In genomic region chr2:148889331-148890010, GRCm38 (mm10) we compare ENCODE assay signal across 15 mouse cellular contexts. TPM values are rescaled to one million over a fixed set of nuclear protein-coding genes. Genes with fewer than 3 reads are reported as not detected.
DNase-seq lines count a peak whose midpoint lies in the region; ATAC-seq and TF ChIP-seq lines count a peak whose summit lies in the region.
"Had no signal": no experiment of that assay in that cellular context is flagged by ENCODE, and none has a peak within 500 bp of the region (broad histone marks: within the 10 kb centered on the region; RNA-seq: fewer than 3 reads in every experiment).

No protein-coding gene starts in this region.

- H3K4me1 ChIP-seq in heart, embryonic 13.5 days, result peaks cover 11% of the 10 kb centered on the region
- H3K4me1 ChIP-seq in forebrain, embryonic 10.5 days, result peaks cover 33% of the 10 kb centered on the region
- H3K4me1 ChIP-seq in hindbrain, embryonic 14.5 days (replicated peaks; ENCODE audit: control insufficient read depth, insufficient read depth, low read length), result no peaks in the 10 kb centered on the region
- no peaks in the 10 kb centered on the region for H3K4me1 ChIP-seq in neural tube, embryonic 12.5 days
- no peaks in the 10 kb centered on the region for H3K4me1 ChIP-seq in lung, postnatal 0 days (ENCODE audit: insufficient read depth, low read depth, low read length)
- H3K4me1 ChIP-seq: liver, embryonic 12.5 days had no signal

- H3K27ac ChIP-seq in heart, embryonic 13.5 days (replicated peaks), result peak overlapping the region; percentile 16; the same call in 1 of the 2 replicates
- H3K27ac ChIP-seq in forebrain, embryonic 10.5 days, result peak overlapping the region; percentile 87
- peak overlapping the region; percentile 77 for H3K27ac ChIP-seq in hindbrain, embryonic 14.5 days
- H3K27ac ChIP-seq in neural tube, embryonic 12.5 days, result no peak overlapping the region
- no peak overlapping the region for H3K27ac ChIP-seq in lung, postnatal 0 days (ENCODE audit: low read length)
- H3K27ac ChIP-seq: liver, embryonic 12.5 days had no signal

- TF ChIP-seq CTCF in lung, postnatal 0 days (IDR thresholded peaks at IDR 0.05), result no peak

- H3K4me2 ChIP-seq in heart, embryonic 13.5 days, result no peak overlapping the region
- no peak overlapping the region for H3K4me2 ChIP-seq in hindbrain, embryonic 14.5 days (replicated peaks)
- H3K4me2 ChIP-seq in neural tube, embryonic 12.5 days (replicated peaks), result no peak overlapping the region
- no peak overlapping the region for H3K4me2 ChIP-seq in lung, postnatal 0 days (replicated peaks; ENCODE audit: low read depth, low read length)
- H3K4me2 ChIP-seq: liver, embryonic 12.5 days had no signal

- intact Hi-C loops in heart, postnatal 10 days (cut with DNase I), result no loop called here

- H3K9ac ChIP-seq in heart, embryonic 13.5 days, result no peak overlapping the region
- H3K9ac ChIP-seq in hindbrain, embryonic 14.5 days, result no peak overlapping the region
- no peak overlapping the region for H3K9ac ChIP-seq in neural tube, embryonic 12.5 days
- no peak overlapping the region for H3K9ac ChIP-seq in lung, postnatal 0 days (replicated peaks; ENCODE audit: low read depth)
- H3K9ac ChIP-seq: liver, embryonic 12.5 days had no signal

- 70% methylated on average over 3 of the region's 3 CpGs for WGBS in heart, embryonic 13.5 days
- WGBS in forebrain, embryonic 10.5 days, result 29% methylated on average over 3 of the region's 3 CpGs
- 47% methylated on average over 3 of the region's 3 CpGs for WGBS in hindbrain, embryonic 14.5 days
- WGBS in neural tube, embryonic 12.5 days, result 69% methylated on average over 3 of the region's 3 CpGs
- 71% methylated on average over 3 of the region's 3 CpGs for WGBS in lung, postnatal 0 days

- no peaks in the 10 kb centered on the region for H3K27me3 ChIP-seq in heart, embryonic 13.5 days (replicated peaks)
- no peaks in the 10 kb centered on the region for H3K27me3 ChIP-seq in forebrain, embryonic 10.5 days (ENCODE audit: poor library complexity, severe bottlenecking)
- H3K27me3 ChIP-seq in hindbrain, embryonic 14.5 days (ENCODE audit: control insufficient read depth, insufficient read depth, low read length), result no peaks in the 10 kb centered on the region
- H3K27me3 ChIP-seq in neural tube, embryonic 12.5 days (replicated peaks), result no peaks in the 10 kb centered on the region
- H3K27me3 ChIP-seq in lung, postnatal 0 days (replicated peaks; ENCODE audit: insufficient read depth, low read length), result no peaks in the 10 kb centered on the region
- H3K27me3 ChIP-seq: liver, embryonic 12.5 days had no signal

- TF ChIP-seq EP300 in lung, postnatal 0 days (IDR thresholded peaks at IDR 0.05), result no peak

- no peak for ATAC-seq in heart, embryonic 13.5 days (ENCODE audit: extremely low read depth, insufficient number of reproducible peaks, low FRiP score, low TSS enrichment)
- ATAC-seq in hindbrain, embryonic 14.5 days (ENCODE audit: low FRiP score), result peak; percentile 44; the same call in 1 of the 2 replicates
- ATAC-seq in neural tube, embryonic 12.5 days (ENCODE audit: low FRiP score, low read depth), result peak; percentile 48; the same call in 1 of the 2 replicates
- no peak for ATAC-seq in lung, postnatal 0 days
- ATAC-seq: liver, embryonic 12.5 days had no signal

- no peak overlapping the region for H3K4me3 ChIP-seq in heart, embryonic 13.5 days
- H3K4me3 ChIP-seq in forebrain, embryonic 10.5 days, result no peak overlapping the region
- H3K4me3 ChIP-seq in hindbrain, embryonic 14.5 days (replicated peaks; ENCODE audit: low read length), result no peak overlapping the region
- H3K4me3 ChIP-seq in neural tube, embryonic 12.5 days, result no peak overlapping the region
- no peak overlapping the region for H3K4me3 ChIP-seq in lung, postnatal 0 days (ENCODE audit: low read depth, low read length)
- H3K4me3 ChIP-seq: liver, embryonic 12.5 days had no signal

- H3K9me3 ChIP-seq in heart, embryonic 13.5 days, result no peaks in the 10 kb centered on the region
- no peaks in the 10 kb centered on the region for H3K9me3 ChIP-seq in forebrain, embryonic 10.5 days
- H3K9me3 ChIP-seq in hindbrain, embryonic 14.5 days (ENCODE audit: control insufficient read depth, low read length), result no peaks in the 10 kb centered on the region
- H3K9me3 ChIP-seq in neural tube, embryonic 12.5 days, result no peaks in the 10 kb centered on the region
- H3K9me3 ChIP-seq in lung, postnatal 0 days (ENCODE audit: low read length), result no peaks in the 10 kb centered on the region
- H3K9me3 ChIP-seq: G1E; liver, embryonic 12.5 days had no signal

- no peak for DNase-seq in heart, postnatal 10 days
- no peak for DNase-seq in forebrain, embryonic 10.5 days (ENCODE audit: extremely low spot score, low spot score)
- DNase-seq in hindbrain, embryonic 14.5 days (ENCODE audit: low spot score), result no peak
- DNase-seq in cerebellum, postnatal 25 days, result no peak
- no peak for DNase-seq in embryo, embryonic 10 days (ENCODE audit: low spot score)
- DNase-seq in lung, postnatal 0 days (ENCODE audit: low spot score), result no peak
- DNase-seq: kidney, adult 18-20 months; thymus, postnatal 36 days had no signal

- H3K36me3 ChIP-seq in heart, embryonic 13.5 days, result no peaks in the 10 kb centered on the region
- H3K36me3 ChIP-seq in forebrain, embryonic 10.5 days (replicated peaks), result no peaks in the 10 kb centered on the region
- no peaks in the 10 kb centered on the region for H3K36me3 ChIP-seq in hindbrain, embryonic 14.5 days (replicated peaks; ENCODE audit: control insufficient read depth, insufficient read depth)
- H3K36me3 ChIP-seq in neural tube, embryonic 12.5 days, result no peaks in the 10 kb centered on the region
- no peaks in the 10 kb centered on the region for H3K36me3 ChIP-seq in lung, postnatal 0 days (ENCODE audit: insufficient read depth, low read length)
- H3K36me3 ChIP-seq: G1E; liver, embryonic 12.5 days had no signal

RNA-seq across cellular contexts. Expression of gene Cst3, which starts 14.0 kb away (rescaled TPM):
- polyA plus RNA-seq in heart, embryonic 13.5 days (2015; fragmentation: Nextera tagmentation; extraction: Ambion mirVana), result 753 and 907 TPM in 2 replicates
- 100 to 1,000 TPM; 775 to 820 TPM for total RNA-seq in heart, postnatal 10 days (2021)
- polyA plus RNA-seq in forebrain, embryonic 10.5 days (2016; fragmentation: Nextera tagmentation; extraction: Ambion mirVana), result 287 and 297 TPM in 2 replicates
- polyA plus RNA-seq in hindbrain, embryonic 14.5 days (2014; fragmentation: Nextera tagmentation; extraction: Ambion mirVana), result 702 and 729 TPM in 2 replicates
- 332 and 342 TPM in 2 replicates for polyA plus RNA-seq in neural tube, embryonic 12.5 days (2016; fragmentation: Nextera tagmentation; extraction: Ambion mirVana)
- polyA plus RNA-seq in lung, postnatal 0 days (2015; fragmentation: Nextera tagmentation; extraction: Ambion mirVana), result 755 and 866 TPM in 2 replicates

RNA-seq across cellular contexts. Expression of gene 9230104L09Rik, which starts 24.6 kb away (rescaled TPM):
- polyA plus RNA-seq in heart, embryonic 13.5 days (2015; fragmentation: Nextera tagmentation; extraction: Ambion mirVana), result 0.71 TPM in 1 of 2 replicates, not detected in the other
- total RNA-seq in heart, postnatal 10 days (2021), result under 1 TPM in 1 of 2 experiments, not detected in 1; 0.43 TPM
- not detected in 2 replicates for polyA plus RNA-seq in forebrain, embryonic 10.5 days (2016; fragmentation: Nextera tagmentation; extraction: Ambion mirVana)
- polyA plus RNA-seq in hindbrain, embryonic 14.5 days (2014; fragmentation: Nextera tagmentation; extraction: Ambion mirVana), result not detected in 2 replicates
- not detected in 2 replicates for polyA plus RNA-seq in neural tube, embryonic 12.5 days (2016; fragmentation: Nextera tagmentation; extraction: Ambion mirVana)
- 0.94 and 1.5 TPM in 2 replicates for polyA plus RNA-seq in lung, postnatal 0 days (2015; fragmentation: Nextera tagmentation; extraction: Ambion mirVana)
- total RNA-seq: G1E; layer of hippocampus, adult 18-20 months; left cerebral cortex, postnatal 14 days had no signal
- polyA plus RNA-seq: G1E; liver, embryonic 12.5 days; stomach, embryonic 14.5 days had no signal

RNA-seq across cellular contexts. Expression of gene Cst9, which starts 54.5 kb away (rescaled TPM):
- polyA plus RNA-seq in heart, embryonic 13.5 days (2015; fragmentation: Nextera tagmentation; extraction: Ambion mirVana), result 3.3 and 3.9 TPM in 2 replicates
- total RNA-seq in heart, postnatal 10 days (2021), result 1 to 10 TPM; 2.3 to 4.0 TPM
- polyA plus RNA-seq in forebrain, embryonic 10.5 days (2016; fragmentation: Nextera tagmentation; extraction: Ambion mirVana), result not detected in 2 replicates
- polyA plus RNA-seq in hindbrain, embryonic 14.5 days (2014; fragmentation: Nextera tagmentation; extraction: Ambion mirVana), result not detected in 2 replicates
- polyA plus RNA-seq in neural tube, embryonic 12.5 days (2016; fragmentation: Nextera tagmentation; extraction: Ambion mirVana), result not detected in 2 replicates
- 1.5 and 2.5 TPM in 2 replicates for polyA plus RNA-seq in lung, postnatal 0 days (2015; fragmentation: Nextera tagmentation; extraction: Ambion mirVana)
- total RNA-seq: G1E; layer of hippocampus, adult 18-20 months; left cerebral cortex, postnatal 14 days had no signal
- polyA plus RNA-seq: G1E; stomach, embryonic 14.5 days had no signal

Comparison
In these comparisons a context has a peak if more than half of its experiments do, and no peak if none do; other contexts are left out.
1. ATAC-seq: peak in hindbrain, embryonic 14.5 days (single experiment) and neural tube, embryonic 12.5 days (single experiment); none in heart, embryonic 13.5 days (single experiment) and lung, postnatal 0 days (single experiment).
2. H3K27ac ChIP-seq: peak in heart, embryonic 13.5 days (single experiment), forebrain, embryonic 10.5 days (single experiment) and hindbrain, embryonic 14.5 days (single experiment); none in neural tube, embryonic 12.5 days (single experiment) and lung, postnatal 0 days (single experiment).